Mouse (Mus musculus) testis, adult 2 months (tissue): ENCODE results near the gene Calhm2.

Source experiments
- CTCF ChIP-seq: fragments of 200-500 bp; IDR thresholded peaks from 2 replicates; pipeline ENCODE4 v1.5.1; 2012; ENCODE audit warnings: low read depth, mild to moderate bottlenecking, inconsistent platforms, low read length, moderate library complexity; ENCODE audit not compliant: control insufficient read depth, insufficient read depth, insufficient replicate concordance
- POLR2A ChIP-seq: fragments of 200-500 bp; IDR thresholded peaks from 2 replicates; pipeline ENCODE4 v1.6.1; 2012; ENCODE audit warnings: low read depth, mild to moderate bottlenecking, inconsistent platforms, low read length, moderate library complexity; ENCODE audit not compliant: control insufficient read depth

DNA sequence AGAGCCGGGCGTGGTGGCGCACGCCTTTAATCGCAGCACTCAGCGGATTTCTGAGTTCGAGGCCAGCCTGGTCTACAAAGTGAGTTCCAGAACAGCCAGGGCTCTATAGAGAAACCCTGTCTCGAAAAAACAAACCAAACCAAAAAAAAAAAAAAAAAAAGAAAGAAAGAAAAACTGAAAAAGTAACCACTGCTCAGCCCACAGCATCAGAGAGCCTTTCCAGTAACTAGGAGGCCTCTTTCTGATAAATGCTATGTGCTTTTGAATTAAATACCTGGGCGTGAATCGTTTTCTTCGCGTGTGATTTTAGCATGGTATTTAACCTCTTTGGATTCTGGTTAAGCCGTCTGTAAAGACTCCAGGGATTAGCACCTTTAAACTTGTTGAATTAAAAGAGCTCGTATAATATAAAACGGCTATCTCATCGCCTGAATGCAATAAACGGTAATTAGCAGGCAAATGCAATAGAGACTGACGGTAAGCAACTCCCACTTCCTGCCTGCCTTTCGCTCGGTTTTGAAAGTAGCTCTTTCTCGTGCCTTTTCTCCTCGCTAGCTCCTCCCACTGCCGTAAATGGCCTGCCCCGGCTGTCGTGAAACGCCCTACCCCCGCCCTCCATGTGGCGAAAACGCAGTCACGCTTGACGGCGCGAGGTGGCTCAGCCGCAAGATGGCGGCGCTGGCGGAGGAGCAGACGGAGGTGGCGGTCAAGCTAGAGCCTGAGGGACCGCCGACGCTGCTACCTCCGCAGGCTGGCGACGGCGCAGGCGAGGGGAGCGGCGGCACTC is 70.8 kb downstream of the Calhm2 start, which contains the start of gene Taf5:
- TF ChIP-seq POLR2A (peak; percentile 99), CTCF (no peak)
